Mouse (Mus musculus) left cerebral cortex, postnatal 25 days (tissue): ENCODE data around the gene Kcnb1. TPM values are rescaled to one million over a fixed set of nuclear protein-coding genes. Genes with fewer than 3 reads are reported as not detected.

Source experiments
- DNase-seq, 2 experiments: peaks; one replicate each; pipeline ENCODE4 v3.0.0; 2022; ENCODE audit warnings: low spot score in 2 of 2, mixed read lengths in 1 of 2
- intact Hi-C: fragments of 180-260 bp; cut with DNase I; formaldehyde crosslinking; loops from one replicate; pipeline ENCODE4 v1.15.1; 2025
- total RNA-seq, 2 experiments: library from RNA; stranded (reverse); gene quantifications; 2 replicates each; pipeline ENCODE4 v1.2.3; 2021

The Kcnb1 gene
- total RNA-seq, 2 experiments from 2014 or later, result 192 to 207 TPM

GRCm38 (mm10) chr2:167056210-167056941 is 133.6 kb downstream of the Kcnb1 start:
- intact Hi-C loops, result no loop called here
- no peak for DNase-seq

DNA sequence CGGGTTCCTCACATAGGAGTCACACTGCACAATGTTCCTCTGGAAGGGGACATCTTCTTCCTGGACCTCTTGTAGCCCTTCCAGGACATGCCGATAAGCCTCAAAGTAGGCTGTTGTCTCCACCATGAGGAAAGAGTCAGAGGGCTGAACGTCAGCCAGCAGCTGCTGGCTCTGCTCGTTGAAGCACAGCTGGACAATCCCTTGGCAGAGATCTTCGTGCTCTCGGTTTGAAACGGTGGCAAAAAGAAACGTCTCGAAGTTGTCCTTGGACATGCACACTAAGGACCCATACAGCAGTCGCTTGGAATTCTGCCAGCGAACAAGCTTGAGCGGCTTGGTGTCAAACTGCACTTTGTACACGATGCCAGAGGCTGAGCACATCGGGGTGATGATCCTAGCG is 134.6 kb downstream of the Kcnb1 start:
- DNase-seq, result no peak
- intact Hi-C loops, result no loop called here

- no peak for DNase-seq
- intact Hi-C loops, result no loop called here
Observed at GRCm38 (mm10) chr2:167053127-167053844, 136.7 kb downstream of the Kcnb1 start.

- DNase-seq, result no peak
- intact Hi-C loops, result no loop called here
Observed at GRCm38 (mm10) chr2:167048698-167049358, 141.1 kb downstream of the Kcnb1 start.

- intact Hi-C loops, result no loop called here
- no peak for DNase-seq
Observed at GRCm38 (mm10) chr2:167048223-167048622, 141.7 kb downstream of the Kcnb1 start.

Other genes with a start within 250 kb of the Kcnb1 start
- 10 to 100 TPM; 64.4 to 67.1 TPM for gene Stau1, start 193.9 kb downstream of the Kcnb1 start, total RNA-seq
- gene Ddx27, start 175.0 kb downstream of the Kcnb1 start, total RNA-seq, result 10 to 100 TPM; 27.7 to 28.6 TPM
- 10 to 100 TPM; 63.5 to 70.3 TPM for gene Znfx1, start 127.1 kb downstream of the Kcnb1 start, total RNA-seq
- gene Ptgis, start 50.4 kb upstream of the Kcnb1 start, total RNA-seq, result 1 to 10 TPM; 1.6 to 2.7 TPM
- gene B4galt5, start 159.0 kb upstream of the Kcnb1 start, total RNA-seq, result 10 to 100 TPM; 56.4 to 57.8 TPM
- 10 to 100 TPM; 24.7 to 31.0 TPM for gene Slc9a8, start 231.6 kb upstream of the Kcnb1 start, total RNA-seq